Mouse (Mus musculus): ENCODE data around the gene Plcxd1. TPM values are rescaled to one million over a fixed set of nuclear protein-coding genes. Genes with fewer than 3 reads are reported as not detected.

Gene Plcxd1
- polyA plus RNA-seq, 1 experiment from 2014 or later = 1.9 TPM

- H3K27ac ChIP-seq = no peak overlapping the region
- peaks cover 45% of the 10 kb centered on the region for H3K36me3 ChIP-seq
- H3K27me3 ChIP-seq = peaks cover 12% of the 10 kb centered on the region
- H3K9me3 ChIP-seq = no peaks in the 10 kb centered on the region
- H3K4me1 ChIP-seq = peaks cover 24% of the 10 kb centered on the region
- WGBS = 9% methylated on average over 34 of the region's 34 CpGs
- peak overlapping the region; percentile 76 for H3K4me2 ChIP-seq (replicated peaks)
- peak overlapping the region; percentile 42 for H3K4me3 ChIP-seq
- ATAC-seq (ENCODE audit: low FRiP score, low read depth) = 0 out of 2 replicates have a peak, but pooled peaks have one; percentile 13
- H3K9ac ChIP-seq = peak overlapping the region; percentile 14; the same call in 1 of the 2 replicates
Observed at GRCm38 (mm10) chr5:110101716-110102347, 2.1 kb downstream of the Plcxd1 start.

GRCm38 (mm10) chr5:110102429-110102828 lies 2.7 kb downstream of the Plcxd1 start:
- 88% methylated on average over 13 of the region's 13 CpGs for WGBS
- Histone ChIP-seq H3K27ac (no peak overlapping the region), H3K4me2 (replicated peaks) (peak overlapping the region; percentile 76), H3K4me3 (no peak overlapping the region; the same call in 1 of the 2 replicates), H3K27me3 (peaks cover 12% of the 10 kb centered on the region), H3K4me1 (peaks cover 26% of the 10 kb centered on the region), H3K9ac (no peak overlapping the region), H3K9me3 (no peaks in the 10 kb centered on the region), H3K36me3 (peaks cover 46% of the 10 kb centered on the region)
- no peak for ATAC-seq (ENCODE audit: low FRiP score, low read depth)

DNA sequence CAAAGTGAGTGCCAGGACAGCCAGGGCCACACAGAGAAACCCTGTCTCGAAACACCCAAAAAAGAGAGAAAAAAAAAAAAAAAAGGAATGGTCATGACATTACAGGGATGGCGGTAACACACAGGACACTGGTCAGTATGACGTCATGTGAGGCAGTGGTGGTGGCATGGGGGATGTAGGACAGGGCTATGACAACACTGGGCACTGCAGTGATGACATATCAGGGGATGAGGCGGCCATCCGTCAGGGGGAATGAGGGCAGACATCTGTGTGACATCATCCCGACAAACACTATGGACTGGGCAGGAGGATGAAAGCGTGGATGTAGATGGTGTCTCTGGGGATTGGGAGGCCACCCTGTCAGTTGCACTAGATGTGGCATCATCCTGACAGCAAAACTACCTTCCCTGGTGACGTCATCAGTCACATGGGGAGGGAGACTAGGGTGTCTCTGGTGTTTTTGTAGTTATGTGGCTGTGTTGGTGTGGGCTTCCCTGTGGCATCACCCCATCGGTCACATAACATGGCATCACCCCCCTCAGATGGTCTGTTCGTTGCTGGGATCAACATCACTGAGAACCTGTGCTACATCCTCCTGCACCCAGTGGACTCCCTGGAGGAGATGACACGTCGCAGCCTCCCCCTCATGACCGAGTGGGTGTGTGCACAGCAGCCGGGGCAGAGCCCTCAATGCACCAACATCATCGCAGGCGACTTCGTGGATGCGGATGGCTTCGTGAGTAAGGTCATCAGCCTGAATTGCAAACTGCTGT lies 3.3 kb downstream of the Plcxd1 start:
- H3K4me3 ChIP-seq = no peak overlapping the region
- WGBS = 94% methylated on average over 19 of the region's 19 CpGs
- no peak for ATAC-seq (ENCODE audit: low FRiP score, low read depth)

GRCm38 (mm10) chr5:110103901-110104615 lies 4.3 kb downstream of the Plcxd1 start:
- H3K9me3 ChIP-seq = 0 out of 2 replicates have a peak, but pooled peaks cover 2% of the 10 kb centered on the region
- H3K4me2 ChIP-seq (replicated peaks) = no peak overlapping the region
- no peak for ATAC-seq (ENCODE audit: low FRiP score, low read depth)
- 96% methylated on average over 27 of the region's 27 CpGs for WGBS
- peaks cover 26% of the 10 kb centered on the region for H3K4me1 ChIP-seq
- peaks cover 46% of the 10 kb centered on the region for H3K36me3 ChIP-seq
- H3K4me3 ChIP-seq = no peak overlapping the region
- no peak overlapping the region for H3K27ac ChIP-seq
- peaks cover 12% of the 10 kb centered on the region for H3K27me3 ChIP-seq
- H3K9ac ChIP-seq = no peak overlapping the region

More for the DNA sequence above, 3.3 kb downstream of the Plcxd1 start:
- Histone ChIP-seq H3K27me3 (peaks cover 12% of the 10 kb centered on the region), H3K4me1 (peaks cover 26% of the 10 kb centered on the region), H3K4me2 (replicated peaks) (no peak overlapping the region), H3K36me3 (peaks cover 46% of the 10 kb centered on the region), H3K9ac (no peak overlapping the region), H3K9me3 (no peaks in the 10 kb centered on the region), H3K27ac (no peak overlapping the region)

DNA sequence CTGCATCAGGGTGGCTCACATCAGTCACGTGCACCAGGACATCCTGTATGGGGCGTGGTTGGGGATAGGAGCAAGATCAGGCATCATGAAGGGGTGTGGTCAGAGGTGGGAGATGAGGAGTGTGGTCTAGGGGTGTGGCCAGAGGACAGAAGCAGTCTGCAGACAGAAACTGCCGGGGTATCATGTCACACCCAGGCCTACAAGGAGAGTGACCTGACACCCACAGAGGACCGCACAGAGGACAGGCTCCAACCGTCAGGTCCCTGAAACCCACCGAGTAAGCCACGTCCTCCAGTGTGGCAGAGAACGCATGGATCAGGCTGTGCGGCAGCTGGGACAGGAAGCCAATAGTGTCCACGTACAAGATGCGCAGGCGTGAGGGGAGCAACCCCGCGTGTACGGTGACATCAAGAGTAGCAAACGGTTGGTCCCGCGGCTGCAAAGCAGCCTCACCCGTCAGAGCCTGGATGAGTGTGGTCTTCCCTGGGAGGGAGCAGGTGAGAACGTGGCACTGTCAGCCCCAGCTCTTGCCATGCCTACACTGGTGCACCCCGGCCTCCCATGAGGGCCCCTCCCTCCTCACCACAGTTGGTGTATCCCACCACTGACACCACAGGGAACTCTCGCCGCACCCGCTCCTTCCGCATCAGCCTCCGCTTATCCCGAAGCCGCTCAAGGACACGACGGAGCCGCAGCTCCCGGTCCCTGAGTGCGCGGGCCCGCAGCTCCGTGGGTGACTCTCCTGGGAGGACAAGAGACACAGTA lies 5.0 kb downstream of the Plcxd1 start:
- Histone ChIP-seq H3K4me1 (peaks cover 26% of the 10 kb centered on the region), H3K27ac (no peak overlapping the region), H3K9me3 (0 out of 2 replicates have a peak, but pooled peaks cover 5% of the 10 kb centered on the region), H3K4me2 (replicated peaks) (no peak overlapping the region), H3K36me3 (peaks cover 46% of the 10 kb centered on the region), H3K4me3 (no peak overlapping the region), H3K9ac (no peak overlapping the region), H3K27me3 (peaks cover 12% of the 10 kb centered on the region)
- 94% methylated on average over 36 of the region's 36 CpGs for WGBS
- ATAC-seq (ENCODE audit: low FRiP score, low read depth) = no peak

- 0 out of 2 replicates have a peak, but pooled peaks cover 5% of the 10 kb centered on the region for H3K9me3 ChIP-seq
- 93% methylated on average over 26 of the region's 26 CpGs for WGBS
- H3K4me1 ChIP-seq = peaks cover 25% of the 10 kb centered on the region
- peak overlapping the region; percentile 92 for H3K4me2 ChIP-seq (replicated peaks)
- no peak for ATAC-seq (ENCODE audit: low FRiP score, low read depth)
- peaks cover 8% of the 10 kb centered on the region for H3K27me3 ChIP-seq
- H3K27ac ChIP-seq = no peak overlapping the region
- H3K36me3 ChIP-seq = peaks cover 46% of the 10 kb centered on the region
- peak overlapping the region; percentile 83; the same call in 1 of the 2 replicates for H3K9ac ChIP-seq
- peak overlapping the region; percentile 77 for H3K4me3 ChIP-seq
Observed at GRCm38 (mm10) chr5:110106140-110106871, 6.5 kb downstream of the Plcxd1 start.

GRCm38 (mm10) chr5:110106901-110107564 lies 7.3 kb downstream of the Plcxd1 start:
- peak overlapping the region; percentile 77 for H3K4me3 ChIP-seq
- ATAC-seq (ENCODE audit: low FRiP score, low read depth) = no peak; the same call in 1 of the 2 replicates
- peak overlapping the region; percentile 99 for H3K27ac ChIP-seq
- 0 out of 2 replicates have a peak, but pooled peaks cover 5% of the 10 kb centered on the region for H3K9me3 ChIP-seq
- peak overlapping the region; percentile 83 for H3K9ac ChIP-seq
- 16% methylated on average over 41 of the region's 41 CpGs for WGBS
- H3K4me1 ChIP-seq = peaks cover 17% of the 10 kb centered on the region
- peaks cover 49% of the 10 kb centered on the region for H3K36me3 ChIP-seq
- peak overlapping the region; percentile 92 for H3K4me2 ChIP-seq (replicated peaks)
- H3K27me3 ChIP-seq = peaks cover under 1% of the 10 kb centered on the region; the same call in 1 of the 2 replicates

- H3K36me3 ChIP-seq = peaks cover 48% of the 10 kb centered on the region
- peak; percentile 91 for ATAC-seq (ENCODE audit: low FRiP score, low read depth)
- H3K9ac ChIP-seq = peak within 1 kb of the TSS; percentile 83
- under 1% methylated on average over 71 of the region's 71 CpGs for WGBS
- 0 out of 2 replicates have a peak, but pooled peaks cover 5% of the 10 kb centered on the region for H3K9me3 ChIP-seq
- H3K4me3 ChIP-seq = peak within 1 kb of the TSS; percentile 77
- no peaks in the 10 kb centered on the region for H3K27me3 ChIP-seq
- peak within 1 kb of the TSS; percentile 99 for H3K27ac ChIP-seq
- H3K4me1 ChIP-seq = peaks cover 16% of the 10 kb centered on the region
- H3K4me2 ChIP-seq (replicated peaks) = peak within 1 kb of the TSS; percentile 92
Observed at GRCm38 (mm10) chr5:110107581-110108304, 8.0 kb downstream of the Plcxd1 start, which contains the start of gene Gtpbp6. TSS of gene Gtpbp6 (minus strand) at chr5:110108197.

DNA sequence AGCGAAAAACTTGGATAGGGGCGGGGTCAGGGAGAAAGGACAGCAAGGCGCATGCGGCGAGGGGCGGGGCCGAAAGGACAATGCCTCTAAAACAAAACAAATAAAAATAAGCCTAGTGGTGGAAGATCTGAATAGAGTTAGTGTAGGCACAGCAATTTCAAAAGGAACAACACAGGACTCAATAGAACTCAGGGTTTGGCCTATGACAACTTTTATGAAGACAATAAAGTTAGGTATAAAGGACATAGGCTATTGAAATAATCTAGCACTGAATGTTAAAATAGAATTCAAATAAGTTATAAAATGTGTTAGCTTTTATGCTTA lies 8.5 kb downstream of the Plcxd1 start:
- peak overlapping the region; percentile 77 for H3K4me3 ChIP-seq
- H3K9ac ChIP-seq = no peak overlapping the region
- H3K36me3 ChIP-seq = peaks cover 47% of the 10 kb centered on the region
- H3K9me3 ChIP-seq = 0 out of 2 replicates have a peak, but pooled peaks cover 5% of the 10 kb centered on the region
- H3K27me3 ChIP-seq = no peaks in the 10 kb centered on the region
- H3K27ac ChIP-seq = peak overlapping the region; percentile 99; the same call in 1 of the 2 replicates
- peaks cover 16% of the 10 kb centered on the region for H3K4me1 ChIP-seq
- no peak for ATAC-seq (ENCODE audit: low FRiP score, low read depth)
- 2% methylated on average over 7 of the region's 7 CpGs for WGBS
- peak overlapping the region; percentile 92 for H3K4me2 ChIP-seq (replicated peaks)

DNA sequence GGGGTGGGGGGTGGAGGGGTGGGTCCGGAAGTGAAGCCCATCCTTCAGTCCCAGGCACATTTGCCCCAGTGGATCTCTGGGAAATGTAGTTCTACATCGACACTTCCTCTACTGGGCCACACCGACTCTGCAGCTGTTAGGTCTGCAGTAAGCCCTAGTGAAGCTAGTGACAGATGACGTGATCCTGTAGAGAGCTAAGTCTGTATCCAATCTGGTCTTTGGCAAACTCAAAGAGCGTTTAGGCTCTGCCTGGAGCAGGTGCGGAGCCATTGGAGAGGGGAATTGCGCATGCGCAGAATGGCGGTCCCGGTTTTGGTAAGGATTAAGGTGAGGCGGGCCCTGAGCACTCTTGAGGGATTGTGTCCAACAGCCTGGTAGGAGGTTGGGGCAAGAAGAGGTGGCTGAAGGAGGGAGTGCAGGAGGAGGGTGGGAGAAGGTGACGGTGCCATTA lies 10.2 kb downstream of the Plcxd1 start, which contains the start of gene Zfp605:
Gene Zfp605 (plus strand): TSS at position 102 of the 451 bp plus-strand sequence.
- Histone ChIP-seq H3K9ac (peak within 1 kb of the TSS; percentile 60), H3K27ac (peak within 1 kb of the TSS; percentile 70), H3K4me2 (replicated peaks) (peak within 1 kb of the TSS; percentile 65), H3K4me1 (peaks cover 16% of the 10 kb centered on the region), H3K9me3 (0 out of 2 replicates have a peak, but pooled peaks cover 5% of the 10 kb centered on the region), H3K4me3 (peak within 1 kb of the TSS; percentile 50), H3K36me3 (peaks cover 30% of the 10 kb centered on the region), H3K27me3 (no peaks in the 10 kb centered on the region)
- ATAC-seq (ENCODE audit: low FRiP score, low read depth) = peak; percentile 54
- under 1% methylated on average over 12 of the region's 12 CpGs for WGBS
